Mouse (Mus musculus) heart, embryonic 15.5 days (tissue): ENCODE data around the gene Nlrp6. TPM values are rescaled to one million over a fixed set of nuclear protein-coding genes. Genes with fewer than 3 reads are reported as not detected.
"Not testable (repeated sequence)": the region's sequence is repeated elsewhere in the genome, so short reads cannot be mapped to it uniquely, and the experiment has no call there.

ENCODE experiments used
- ATAC-seq: fragments of 200-750 bp; cut with Nextera tagmentation; replicated peaks from 2 replicates; pipeline ENCODE4 v1.8.0; 2017; ENCODE audit warnings: low read depth, moderate TSS enrichment; ENCODE audit not compliant: insufficient number of reproducible peaks, insufficient read depth, low FRiP score
- H3K27ac ChIP-seq: fragments of 300-500 bp; sonication (generic); 2 replicates; pipeline ENCODE4 v1.5.1; 2015; ENCODE audit warnings: mild to moderate bottlenecking, inconsistent platforms
- H3K27me3 ChIP-seq: fragments of 300-500 bp; sonication (generic); 2 replicates; pipeline ENCODE4 v1.6.1; 2015; ENCODE audit warnings: inconsistent platforms
- H3K36me3 ChIP-seq: fragments of 300-500 bp; sonication (generic); 2 replicates; pipeline ENCODE4 v1.6.1; 2015; ENCODE audit warnings: mild to moderate bottlenecking, inconsistent platforms
- H3K4me1 ChIP-seq: fragments of 300-500 bp; sonication (generic); replicated peaks from 2 replicates; pipeline ENCODE4 v1.6.1; 2015; ENCODE audit warnings: inconsistent platforms
- H3K4me2 ChIP-seq: fragments of 300-500 bp; sonication (generic); 2 replicates; pipeline ENCODE4 v1.6.1; 2015; ENCODE audit warnings: inconsistent platforms, mild to moderate bottlenecking, moderate library complexity
- H3K4me3 ChIP-seq: fragments of 300-500 bp; sonication (generic); 2 replicates; pipeline ENCODE4 v1.5.1; 2015; ENCODE audit warnings: mild to moderate bottlenecking, inconsistent platforms
- H3K9ac ChIP-seq: fragments of 300-500 bp; sonication (generic); 2 replicates; pipeline ENCODE4 v1.6.1; 2015; ENCODE audit warnings: mild to moderate bottlenecking, inconsistent platforms
- H3K9me3 ChIP-seq: fragments of 300-500 bp; sonication (generic); replicated peaks from 2 replicates; pipeline ENCODE4 v1.6.1; 2016; ENCODE audit warnings: inconsistent platforms
- WGBS: fragments of 180-500 bp; shearing (Covaris S2); methylation state at CpG from one replicate; pipeline ENCODE4 v1.1.7; 2015; ENCODE audit warnings: mixed read lengths; 5-methylcytosine and 5-hydroxymethylcytosine counted together
- polyA plus RNA-seq: library from polyadenylated mRNA; unstranded; fragments of >200 nt; fragmentation: Nextera tagmentation; extraction: Ambion mirVana; gene quantifications from 2 replicates; pipeline ENCODE4 v1.2.1, GENCODE M21; 2015

Gene Nlrp6
- polyA plus RNA-seq, 1 experiment from 2014 or later = 0.24 TPM

DNA sequence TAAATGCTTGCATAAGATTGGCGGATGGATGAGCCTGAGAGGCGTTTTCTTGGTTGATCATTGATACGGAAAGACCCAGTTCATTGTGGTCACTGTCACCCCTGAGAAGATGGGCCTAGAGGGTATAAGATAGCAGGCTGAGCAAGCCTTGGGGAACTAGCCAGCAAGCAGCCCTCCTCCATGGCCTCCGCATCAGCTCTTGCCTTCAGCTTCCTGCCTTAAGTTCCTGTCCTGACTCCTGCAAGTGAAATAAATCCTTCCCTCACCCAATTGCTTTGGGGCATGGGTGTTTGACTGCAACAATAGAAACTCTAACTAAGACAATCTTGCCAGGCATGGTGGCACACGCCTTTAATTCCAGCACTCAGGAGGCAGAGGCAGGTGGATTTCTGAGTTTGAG lies 39.3 kb downstream of the Nlrp6 start:
- peaks cover 15% of the 10 kb centered on the region for H3K4me1 ChIP-seq
- H3K27ac ChIP-seq = no peak overlapping the region
- 73% methylated on average over 5 of the region's 5 CpGs for WGBS
- H3K9ac ChIP-seq = no peak overlapping the region
- no peaks in the 10 kb centered on the region for H3K9me3 ChIP-seq
- peaks cover 7% of the 10 kb centered on the region for H3K27me3 ChIP-seq
- H3K4me3 ChIP-seq = no peak overlapping the region
- ATAC-seq = no peak
- H3K36me3 ChIP-seq = no peaks in the 10 kb centered on the region
- H3K4me2 ChIP-seq = no peak overlapping the region

DNA sequence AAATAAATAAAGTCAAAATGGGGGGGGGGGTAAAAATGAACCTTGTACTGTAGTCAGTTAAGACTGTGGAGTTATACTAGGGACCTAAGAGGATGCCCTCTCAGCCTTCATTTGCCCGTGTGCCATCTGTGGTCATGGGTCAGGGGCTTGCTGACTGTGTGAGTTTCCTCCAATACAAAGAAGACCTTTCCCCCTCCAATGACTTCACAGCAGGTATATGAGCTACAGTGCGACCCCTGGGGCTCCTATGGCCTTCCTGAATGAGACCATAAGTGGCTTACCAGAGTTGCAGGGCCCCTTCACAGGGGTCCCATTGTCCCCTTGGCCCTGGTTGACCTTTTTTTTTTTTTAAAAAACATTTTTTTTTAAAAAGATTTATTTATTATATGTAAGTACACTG lies 40.7 kb downstream of the Nlrp6 start:
- no peak for ATAC-seq
- no peaks in the 10 kb centered on the region for H3K36me3 ChIP-seq
- 71% methylated on average over 2 of the region's 2 CpGs for whole genome bisulfite sequencing
- no peak overlapping the region for H3K4me3 ChIP-seq
- peaks cover 7% of the 10 kb centered on the region for H3K27me3 ChIP-seq
- no peak overlapping the region for H3K27ac ChIP-seq
- H3K9ac ChIP-seq = no peak overlapping the region
- no peak overlapping the region for H3K4me2 ChIP-seq
- H3K4me1 ChIP-seq = peaks cover 5% of the 10 kb centered on the region
- H3K9me3 ChIP-seq = no peaks in the 10 kb centered on the region

DNA sequence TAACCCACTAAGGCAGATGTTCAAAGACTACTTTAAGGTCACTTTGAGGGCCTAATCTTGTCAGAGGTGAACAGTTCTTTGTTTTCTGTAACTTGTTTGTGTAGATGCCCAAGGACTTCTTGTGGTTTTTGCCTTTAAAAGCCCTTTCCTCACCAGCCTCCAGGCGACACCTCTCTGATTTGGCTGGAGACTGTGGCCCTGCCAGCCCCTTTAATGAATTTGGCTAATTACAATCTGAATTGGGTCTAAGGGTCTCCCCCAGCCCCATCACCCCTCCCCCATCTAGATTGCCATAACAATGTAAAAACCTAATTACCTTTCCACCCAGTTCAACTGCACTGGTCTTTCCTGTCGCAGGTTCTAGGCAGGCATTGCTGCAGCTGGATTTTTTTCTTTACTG lies 42.0 kb downstream of the Nlrp6 start:
- Histone ChIP-seq H3K27ac (no peak overlapping the region), H3K27me3 (peaks cover 14% of the 10 kb centered on the region), H3K9ac (no peak overlapping the region), H3K36me3 (no peaks in the 10 kb centered on the region), H3K4me3 (no peak overlapping the region), H3K9me3 (no peaks in the 10 kb centered on the region), H3K4me2 (no peak overlapping the region), H3K4me1 (no peaks in the 10 kb centered on the region)
- ATAC-seq = no peak
- WGBS = 67% methylated on average over 2 of the region's 2 CpGs

DNA sequence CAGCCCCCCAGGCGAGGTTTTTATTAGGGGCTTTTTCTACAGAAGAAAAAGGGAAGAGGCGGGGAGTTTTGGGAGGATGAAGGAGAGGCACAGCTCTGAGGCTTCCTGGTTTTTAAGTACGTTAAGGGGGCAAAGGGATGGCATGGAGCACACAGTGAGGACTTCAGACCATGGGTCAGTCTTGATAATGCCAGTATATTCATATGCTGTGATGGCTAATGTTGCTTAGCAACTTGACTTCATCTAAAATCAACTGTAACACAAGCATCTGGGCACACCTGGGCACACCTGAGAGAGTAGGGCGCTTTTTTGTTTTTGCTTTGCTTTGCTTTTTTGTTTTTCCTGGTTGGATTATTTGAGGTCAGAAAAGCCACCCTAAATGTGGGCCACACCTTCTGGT lies 46.2 kb downstream of the Nlrp6 start, which contains the start of gene Ifitm1:
Ifitm1 (plus strand) TSS at position 301 of the 400 bp plus-strand sequence.
- Histone ChIP-seq H3K9me3 (no peaks in the 10 kb centered on the region), H3K4me1 (peaks cover 7% of the 10 kb centered on the region; the same call in 1 of the 2 replicates), H3K27ac (no peak within 1 kb of the TSS), H3K4me2 (no peak within 1 kb of the TSS), H3K36me3 (no peaks in the 10 kb centered on the region), H3K27me3 (peaks cover 12% of the 10 kb centered on the region), H3K4me3 (no peak within 1 kb of the TSS), H3K9ac (no peak within 1 kb of the TSS)
- WGBS = 83% methylated on average over 4 of the region's 4 CpGs
- ATAC-seq = no peak

DNA sequence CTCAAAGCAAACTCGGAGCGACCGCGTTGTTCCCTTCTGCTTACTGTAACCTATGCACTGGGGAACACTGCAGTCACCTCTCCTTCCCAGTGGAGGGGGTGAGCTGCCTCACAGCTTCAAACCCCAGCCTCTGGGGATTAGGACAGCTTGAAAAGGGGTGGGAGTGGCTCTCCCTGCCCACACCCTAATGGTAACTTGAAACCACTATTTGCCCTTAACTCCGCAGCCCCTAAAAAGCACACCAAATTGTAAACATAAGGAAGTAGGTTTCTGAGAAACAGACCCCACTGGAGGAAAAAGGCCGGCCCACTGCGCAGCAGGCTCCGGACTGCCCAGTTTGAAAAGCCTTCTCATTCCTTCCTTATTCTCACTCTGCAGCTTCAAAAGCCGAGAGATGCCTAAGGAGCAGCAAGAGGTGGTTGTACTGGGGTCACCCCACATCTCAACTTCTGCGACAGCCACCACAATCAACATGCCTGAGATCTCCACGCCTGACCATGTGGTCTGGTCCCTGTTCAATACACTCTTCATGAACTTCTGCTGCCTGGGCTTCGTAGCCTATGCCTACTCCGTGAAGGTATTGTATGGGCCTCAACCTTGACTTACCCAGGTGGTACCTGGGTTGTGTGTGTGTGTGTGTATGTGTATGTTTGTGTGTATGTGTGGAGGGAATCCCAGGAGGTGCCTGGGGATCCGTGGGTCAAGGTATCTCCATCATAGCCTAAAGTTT lies 47.3 kb downstream of the Nlrp6 start:
- 14% methylated on average over 14 of the region's 14 CpGs for WGBS
- peaks cover 12% of the 10 kb centered on the region for H3K27me3 ChIP-seq
- H3K9ac ChIP-seq = no peak overlapping the region
- no peak for ATAC-seq
- no peak overlapping the region for H3K4me3 ChIP-seq
- H3K9me3 ChIP-seq = no peaks in the 10 kb centered on the region
- H3K4me2 ChIP-seq = no peak overlapping the region
- H3K36me3 ChIP-seq = no peaks in the 10 kb centered on the region
- no peak overlapping the region for H3K27ac ChIP-seq
- peaks cover 7% of the 10 kb centered on the region; the same call in 1 of the 2 replicates for H3K4me1 ChIP-seq

DNA sequence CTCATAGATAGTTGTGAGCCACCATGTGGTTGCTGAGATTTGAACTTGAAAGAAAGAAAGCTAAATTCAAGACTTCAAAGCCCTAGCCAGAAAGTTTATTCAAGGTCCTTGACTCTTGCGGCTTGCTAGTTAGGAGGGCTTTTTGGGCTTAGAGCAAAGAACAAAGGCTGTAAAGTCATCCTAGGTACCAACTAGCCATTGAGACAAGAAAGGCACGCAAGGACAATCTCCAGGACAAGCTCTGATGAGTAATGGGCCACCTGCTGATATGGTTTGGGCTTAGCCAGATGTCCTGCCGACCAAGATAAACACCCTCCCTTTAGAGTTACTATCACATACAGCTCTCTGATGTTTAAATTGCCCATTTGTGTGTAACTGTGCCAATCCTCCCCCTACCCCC lies 48.0 kb downstream of the Nlrp6 start:
- peaks cover 15% of the 10 kb centered on the region for H3K27me3 ChIP-seq
- H3K36me3 ChIP-seq, H3K9ac ChIP-seq, ATAC-seq, H3K4me3 ChIP-seq, H3K4me2 ChIP-seq, H3K27ac ChIP-seq, H3K9me3 ChIP-seq, H3K4me1 ChIP-seq: not testable (repeated sequence)
- 17% methylated on average over 3 of the region's 3 CpGs for WGBS

DNA sequence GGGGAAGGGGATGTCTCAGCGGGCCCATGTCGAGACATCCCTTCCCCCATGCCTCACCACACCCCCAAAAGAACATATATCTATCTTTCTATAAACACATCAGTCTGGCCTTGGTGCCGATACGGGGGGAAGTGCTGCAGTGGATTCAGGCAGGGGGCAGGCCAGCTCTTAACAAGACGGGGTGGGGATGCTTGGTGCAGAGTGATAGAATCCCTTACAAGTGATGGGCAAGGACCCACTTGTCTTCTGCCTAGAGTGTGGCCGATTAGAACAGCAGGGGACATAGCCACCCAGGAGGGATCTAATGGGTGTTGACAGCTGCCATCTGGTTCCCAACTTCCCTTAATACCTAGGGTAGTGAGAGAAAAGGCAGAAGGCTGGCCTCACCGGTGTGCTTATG lies 50.2 kb downstream of the Nlrp6 start:
- H3K9me3 ChIP-seq = no peaks in the 10 kb centered on the region
- ATAC-seq = no peak
- H3K27me3 ChIP-seq = peaks cover 20% of the 10 kb centered on the region
- no peak overlapping the region for H3K4me2 ChIP-seq
- 16% methylated on average over 7 of the region's 7 CpGs for WGBS
- peak overlapping the region; percentile 73 for H3K27ac ChIP-seq
- no peak overlapping the region for H3K4me3 ChIP-seq
- H3K36me3 ChIP-seq = no peaks in the 10 kb centered on the region
- peaks cover 7% of the 10 kb centered on the region; the same call in 1 of the 2 replicates for H3K4me1 ChIP-seq
- no peak overlapping the region for H3K9ac ChIP-seq

DNA sequence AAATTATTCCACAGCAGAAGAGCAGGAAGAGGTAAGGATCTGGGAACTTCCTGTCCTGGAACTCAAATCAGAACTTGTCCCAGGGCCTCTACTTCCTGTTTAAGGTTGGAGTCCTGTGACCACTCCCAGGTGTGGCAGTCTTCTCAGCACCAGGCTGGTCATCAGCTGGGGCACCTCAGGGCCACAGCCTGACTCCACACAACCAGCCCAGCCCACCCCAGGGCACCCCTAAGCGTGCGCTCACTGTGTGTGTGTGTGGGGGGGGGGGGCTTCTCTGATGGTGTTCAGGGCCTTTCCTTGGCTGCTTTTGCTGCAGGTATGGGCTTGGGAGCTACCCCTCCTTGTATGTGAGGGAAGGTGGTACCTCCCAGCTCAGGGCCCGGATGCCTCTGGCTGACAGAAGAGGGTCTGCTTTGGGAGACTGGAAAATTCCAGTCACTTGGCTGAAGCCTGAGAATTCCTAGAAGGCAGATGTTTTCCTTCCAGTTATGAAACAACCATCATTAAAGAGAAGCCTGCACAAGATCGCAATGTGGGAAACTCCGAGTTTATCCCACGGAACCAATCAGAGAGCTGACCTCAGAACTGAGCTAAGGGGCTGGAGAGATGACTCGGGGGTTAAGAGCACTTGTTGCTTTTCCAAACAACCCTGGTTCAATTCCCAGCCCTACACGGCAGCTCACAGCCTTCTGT lies 50.9 kb downstream of the Nlrp6 start:
- no peaks in the 10 kb centered on the region for H3K9me3 ChIP-seq
- H3K4me2 ChIP-seq = no peak overlapping the region
- 53% methylated on average over 8 of the region's 8 CpGs for WGBS
- peaks cover 7% of the 10 kb centered on the region; the same call in 1 of the 2 replicates for H3K4me1 ChIP-seq
- H3K27me3 ChIP-seq = peaks cover 20% of the 10 kb centered on the region
- H3K4me3 ChIP-seq = no peak overlapping the region
- ATAC-seq = 0 out of 2 replicates have a peak, but pooled peaks have one; percentile 44
- no peak overlapping the region for H3K9ac ChIP-seq
- peak overlapping the region; percentile 73 for H3K27ac ChIP-seq
- H3K36me3 ChIP-seq = no peaks in the 10 kb centered on the region

DNA sequence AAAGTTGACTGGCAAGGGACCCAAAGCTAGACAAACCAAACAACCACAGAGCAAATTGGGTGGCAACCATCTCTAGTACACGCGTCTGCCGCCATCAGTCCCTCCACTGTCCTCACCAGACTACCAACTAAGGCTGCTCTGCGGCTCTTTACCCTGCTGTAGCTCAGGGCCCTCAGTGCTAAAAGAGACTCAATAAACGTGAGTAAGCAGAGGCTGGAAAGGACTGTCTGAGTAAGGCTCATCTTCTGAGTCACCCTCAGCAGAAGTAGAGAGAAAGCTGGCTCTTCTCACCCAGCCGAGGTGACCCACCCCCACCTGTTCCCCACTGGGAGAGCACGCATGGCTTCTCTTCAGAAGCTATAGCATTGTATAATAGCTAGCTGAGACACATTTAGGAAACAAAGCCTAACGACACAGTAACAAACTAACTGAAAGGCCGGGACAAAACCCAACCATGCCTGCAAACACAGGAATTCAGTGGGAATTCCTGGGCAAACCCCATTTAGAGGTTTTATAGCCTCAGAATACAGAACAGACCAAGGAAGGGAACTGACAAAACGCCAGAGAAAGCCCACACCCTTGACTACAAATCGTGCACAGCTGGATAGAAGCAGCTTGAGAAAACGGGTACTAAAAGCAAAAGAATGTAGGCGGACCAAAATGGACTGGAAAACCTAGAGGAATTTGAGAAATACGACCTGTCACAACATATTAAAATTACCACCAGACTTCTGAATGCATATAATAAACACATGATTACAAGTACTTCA lies 52.9 kb downstream of the Nlrp6 start:
- Histone ChIP-seq H3K9ac (no peak overlapping the region), H3K27me3 (peaks cover 12% of the 10 kb centered on the region), H3K4me2 (no peak overlapping the region), H3K4me3 (no peak overlapping the region), H3K27ac (no peak overlapping the region), H3K4me1 (peaks cover 7% of the 10 kb centered on the region; the same call in 1 of the 2 replicates), H3K9me3 (no peaks in the 10 kb centered on the region), H3K36me3 (no peaks in the 10 kb centered on the region)
- WGBS = 45% methylated on average over 14 of the region's 14 CpGs
- no peak for ATAC-seq

DNA sequence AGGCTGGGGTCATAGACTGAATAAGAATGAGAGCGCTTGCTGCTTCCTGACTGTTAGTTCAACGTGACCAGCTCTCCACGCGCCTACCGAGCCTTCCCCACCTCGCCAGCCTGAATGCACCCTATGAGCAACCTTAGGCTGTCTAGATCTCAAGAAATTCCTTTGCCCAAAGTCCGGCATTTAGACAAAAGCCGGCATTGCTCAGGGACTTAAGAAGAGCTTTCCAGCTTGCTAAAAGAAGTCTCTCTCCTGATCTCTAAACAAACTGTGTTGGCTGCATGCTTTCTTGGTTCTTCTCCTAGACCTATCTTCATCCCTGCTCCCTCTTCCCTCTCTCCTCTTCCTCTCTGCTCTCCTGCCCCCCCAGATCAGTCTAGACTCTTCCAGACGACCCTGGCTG lies 54.2 kb downstream of the Nlrp6 start:
- 9% methylated on average over 9 of the region's 9 CpGs for WGBS

DNA sequence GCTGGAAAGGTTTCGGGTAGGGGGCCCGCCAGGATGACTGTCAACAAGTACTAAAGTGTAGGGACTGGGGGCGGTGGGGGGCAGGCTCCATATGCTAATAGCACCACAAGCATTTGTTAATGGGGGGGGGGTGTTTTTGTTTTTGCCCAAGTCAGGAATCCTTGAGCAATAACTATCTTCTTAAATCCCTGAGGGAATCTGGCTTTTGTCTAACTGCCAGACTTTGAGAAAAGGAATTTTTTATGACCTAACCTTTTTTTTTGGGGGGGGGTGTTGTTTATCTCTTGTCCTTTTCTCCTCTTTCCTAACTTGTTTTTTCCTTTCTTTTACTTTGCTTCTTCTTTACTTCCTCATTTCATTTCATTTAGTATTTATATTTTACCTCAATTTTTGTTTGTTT lies 54.8 kb downstream of the Nlrp6 start:
- peaks cover 8% of the 10 kb centered on the region for H3K27me3 ChIP-seq
- no peaks in the 10 kb centered on the region for H3K36me3 ChIP-seq
- H3K27ac ChIP-seq = no peak overlapping the region
- H3K4me2 ChIP-seq = no peak overlapping the region
- H3K9ac ChIP-seq = no peak overlapping the region
- peaks cover 7% of the 10 kb centered on the region; the same call in 1 of the 2 replicates for H3K4me1 ChIP-seq
- no peak for ATAC-seq
- no peak overlapping the region for H3K4me3 ChIP-seq
- no peaks in the 10 kb centered on the region for H3K9me3 ChIP-seq
- WGBS = 36% methylated on average over 3 of the region's 3 CpGs

More for the DNA sequence above, 54.2 kb downstream of the Nlrp6 start:
- Histone ChIP-seq H3K9ac (no peak overlapping the region), H3K27me3 (peaks cover 8% of the 10 kb centered on the region), H3K4me1 (peaks cover 7% of the 10 kb centered on the region; the same call in 1 of the 2 replicates), H3K4me3 (no peak overlapping the region), H3K4me2 (no peak overlapping the region), H3K9me3 (no peaks in the 10 kb centered on the region), H3K27ac (no peak overlapping the region), H3K36me3 (no peaks in the 10 kb centered on the region)
- no peak for ATAC-seq
